Mouse (Mus musculus): Measurements from ENCODE around the gene Pgap1.
A peak's percentile ranks its signal among the peaks of the same experiment; 100 is the strongest.

The Pgap1 gene

DNA sequence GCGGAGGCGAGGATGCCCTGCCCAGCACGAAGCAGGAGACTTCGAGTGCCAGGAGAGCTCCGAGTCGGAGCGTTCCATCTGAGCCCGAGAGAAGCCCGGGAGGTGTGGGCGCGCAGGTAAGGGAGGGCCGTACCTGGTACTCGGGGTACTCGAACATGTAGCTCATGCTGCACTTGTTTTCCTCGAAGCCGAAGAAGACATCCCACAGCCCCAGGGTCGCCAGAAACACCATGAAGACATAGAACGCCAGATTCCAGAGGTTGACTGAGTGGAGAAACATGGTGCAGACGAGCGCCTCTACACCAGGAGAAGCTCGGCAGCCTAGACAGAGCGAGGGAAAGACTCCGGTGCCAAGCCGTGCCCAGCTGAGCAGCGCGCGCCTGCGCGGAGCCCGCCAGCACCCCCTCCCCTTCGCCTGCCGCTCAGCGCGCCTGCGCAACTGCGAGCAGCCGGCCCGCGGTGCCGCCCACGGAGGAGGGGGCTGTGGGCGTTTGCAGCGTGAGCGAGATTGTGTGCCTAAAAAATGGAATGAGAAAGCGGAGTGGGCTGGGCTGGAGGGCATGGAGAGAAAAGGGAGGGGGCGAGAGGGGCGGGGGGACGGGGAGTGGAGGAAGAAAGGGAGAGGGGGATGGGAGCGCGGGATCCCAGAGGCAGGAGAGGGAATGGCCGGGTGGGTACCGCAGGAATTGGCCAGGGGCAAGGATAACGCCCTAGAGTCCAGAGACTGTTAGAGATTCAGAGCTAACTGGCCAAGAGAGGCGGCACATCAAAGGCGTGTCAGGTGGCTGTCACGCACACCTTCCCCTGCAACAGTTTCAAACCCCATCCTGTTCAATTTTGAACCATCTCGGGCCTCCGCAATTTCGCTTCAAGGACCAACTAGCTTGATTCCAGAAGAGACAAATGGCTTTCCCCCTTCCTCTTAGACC is at the start of gene Pgap1:
Pgap1 (minus strand) TSS at position 384 of the 929 bp plus-strand sequence.
- DNase-seq (ENCODE audit: low read depth, low spot score) = peak; percentile 93

DNA sequence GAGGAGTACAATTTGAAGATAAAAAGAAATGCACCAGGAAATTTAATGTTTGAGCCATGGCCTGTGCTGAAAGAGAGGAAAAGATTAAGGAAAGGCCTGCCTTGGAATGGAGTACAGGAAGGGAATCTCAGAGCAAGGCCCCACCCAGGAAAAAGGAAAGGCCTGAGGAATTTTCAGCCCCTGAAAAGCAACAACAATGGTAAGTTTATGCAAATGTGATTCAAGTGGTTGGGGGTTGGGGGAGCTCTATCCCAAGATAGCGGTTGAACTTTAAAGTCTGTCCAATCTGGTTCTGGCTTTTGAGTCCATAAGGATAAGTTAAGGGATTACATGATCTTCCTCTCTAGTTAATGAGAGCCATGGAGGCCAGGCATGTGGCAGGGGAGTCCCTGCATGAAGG is 49.5 kb upstream of the Pgap1 start:
- DNase-seq (ENCODE audit: low read depth, low spot score) = no peak

GRCm38 (mm10) chr1:54601692-54602091 is 44.2 kb upstream of the Pgap1 start:
- no peak for DNase-seq (ENCODE audit: low read depth, low spot score)

DNA sequence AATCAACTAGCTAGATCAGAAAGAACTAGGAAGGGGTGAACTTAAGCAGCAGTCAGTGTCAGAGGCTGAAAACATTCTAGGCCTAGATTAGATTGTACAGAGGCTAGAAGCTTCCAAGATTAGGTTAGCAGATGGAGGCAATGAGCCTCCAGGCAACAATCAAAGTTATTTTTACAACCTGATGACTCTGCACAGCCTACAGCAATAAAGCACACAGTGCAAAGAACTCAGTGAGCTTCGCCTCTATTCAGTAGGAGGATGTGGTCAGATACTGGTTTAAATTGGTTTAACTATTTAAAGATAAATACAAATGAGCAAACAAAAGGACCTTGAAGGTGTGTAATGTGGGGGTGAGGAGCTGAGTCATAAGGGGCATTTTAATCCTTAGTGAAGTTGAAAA is 42.8 kb upstream of the Pgap1 start:
- DNase-seq (ENCODE audit: low read depth, low spot score) = peak; percentile 54

GRCm38 (mm10) chr1:54597594-54598217 is 40.2 kb upstream of the Pgap1 start:
- DNase-seq (ENCODE audit: low read depth, low spot score) = no peak

- no peak for DNase-seq (ENCODE audit: low read depth, low spot score)
These were observed 38.7 kb upstream of the Pgap1 start for GRCm38 (mm10) chr1:54596151-54596550.

- peak; percentile 33 for DNase-seq (ENCODE audit: low read depth, low spot score)
These were observed 29.6 kb upstream of the Pgap1 start for GRCm38 (mm10) chr1:54587076-54587475.

DNA sequence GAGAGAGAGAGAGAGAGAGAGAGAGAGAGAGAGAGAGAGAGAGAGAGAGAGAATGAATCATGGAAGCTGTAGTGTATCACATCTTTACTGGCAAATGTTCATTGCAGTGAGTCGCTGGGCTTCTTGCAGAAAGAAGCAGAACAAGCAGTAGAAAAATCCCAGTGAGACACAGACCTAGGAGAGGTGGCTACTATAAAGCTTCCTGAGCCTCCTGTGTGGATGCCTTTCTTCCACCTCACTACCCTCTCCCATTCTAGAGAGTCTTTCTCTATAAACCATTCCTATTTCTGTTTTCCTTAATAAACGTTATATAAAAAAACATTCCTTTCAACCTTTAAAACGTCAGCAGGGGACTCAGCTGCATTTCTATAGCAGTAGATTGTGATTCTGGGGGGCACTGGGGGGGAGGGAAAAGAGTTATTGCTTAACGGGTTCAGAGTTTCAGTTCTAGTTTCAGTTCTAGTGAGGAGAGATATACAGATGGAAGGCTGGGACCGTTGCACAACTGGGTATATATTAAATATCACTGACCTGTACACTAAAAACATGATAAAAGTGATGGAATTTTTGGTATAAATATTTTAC is 28.6 kb upstream of the Pgap1 start:
- DNase-seq (ENCODE audit: low read depth, low spot score) = peak; percentile 88

DNA sequence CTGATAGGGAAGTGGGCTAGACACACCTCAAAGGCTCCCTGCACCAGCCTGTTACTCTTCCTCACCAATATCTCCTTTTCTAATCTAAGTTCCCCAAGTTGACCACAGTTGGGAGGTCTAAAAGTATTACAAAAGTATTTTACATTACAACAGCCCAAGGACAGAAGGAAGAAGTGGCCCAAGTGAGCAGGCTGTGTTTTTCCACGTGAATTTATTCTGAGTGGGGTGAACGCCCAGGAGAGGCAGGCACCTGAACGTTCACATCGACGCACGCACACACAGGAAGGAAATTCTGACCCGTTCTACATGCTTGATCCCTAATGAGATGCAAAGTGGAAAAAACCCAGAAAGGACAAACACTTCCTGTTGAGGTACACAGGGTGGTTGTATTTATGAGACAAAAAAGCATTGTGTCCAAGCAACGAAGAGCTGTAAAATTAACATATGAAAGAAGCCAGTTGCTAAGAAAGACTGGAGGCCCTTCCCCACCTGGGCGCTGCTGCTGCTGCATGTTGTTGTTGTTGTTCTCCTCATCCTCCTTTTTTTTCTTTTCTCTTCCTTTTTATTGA is 27.9 kb upstream of the Pgap1 start:
- DNase-seq (ENCODE audit: low read depth, low spot score) = peak; percentile 93

DNA sequence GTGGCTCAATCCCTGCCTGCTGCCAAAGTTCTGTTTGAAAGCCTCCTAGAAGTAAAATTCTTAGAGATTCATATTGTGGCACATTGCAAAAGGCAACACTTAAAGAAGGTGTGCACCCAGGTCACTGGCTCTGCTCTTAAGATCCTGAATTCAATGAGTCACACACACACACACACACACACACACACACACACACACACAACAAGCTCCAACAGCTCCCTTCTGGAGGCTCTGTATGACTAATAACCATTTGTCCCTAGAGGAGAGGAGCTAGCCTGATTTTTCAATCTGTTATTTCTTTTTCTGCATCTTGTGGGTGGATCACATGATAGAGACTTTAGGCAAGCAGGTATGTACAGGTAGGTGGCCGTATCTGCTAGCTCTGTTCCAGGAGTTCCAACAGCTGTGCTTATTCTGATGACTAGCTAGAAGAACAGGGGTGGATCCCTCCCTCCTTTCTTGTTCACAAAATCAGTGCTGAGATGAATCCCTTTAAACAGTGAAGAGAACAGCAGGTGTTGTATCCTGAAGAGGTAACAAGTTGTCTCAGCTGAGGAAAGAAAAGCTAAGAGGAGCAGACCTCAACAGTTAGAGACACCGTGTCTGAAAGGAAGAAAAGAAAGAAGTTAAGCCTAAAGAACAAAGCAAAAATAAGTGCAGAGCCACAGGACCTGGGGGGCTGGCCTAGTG is 27.2 kb upstream of the Pgap1 start:
- no peak for DNase-seq (ENCODE audit: low read depth, low spot score)

- DNase-seq (ENCODE audit: low read depth, low spot score) = no peak
These were observed 21.1 kb upstream of the Pgap1 start for GRCm38 (mm10) chr1:54578358-54579184.

- DNase-seq (ENCODE audit: low read depth, low spot score) = peak; percentile 72
These were observed 11.6 kb upstream of the Pgap1 start for GRCm38 (mm10) chr1:54569102-54569501.

GRCm38 (mm10) chr1:54563923-54564322 is 6.4 kb upstream of the Pgap1 start:
- DNase-seq (ENCODE audit: low read depth, low spot score) = peak; percentile 77

- DNase-seq (ENCODE audit: low read depth, low spot score) = no peak
These were observed 780 bp downstream of the Pgap1 start for GRCm38 (mm10) chr1:54556586-54557221.

DNA sequence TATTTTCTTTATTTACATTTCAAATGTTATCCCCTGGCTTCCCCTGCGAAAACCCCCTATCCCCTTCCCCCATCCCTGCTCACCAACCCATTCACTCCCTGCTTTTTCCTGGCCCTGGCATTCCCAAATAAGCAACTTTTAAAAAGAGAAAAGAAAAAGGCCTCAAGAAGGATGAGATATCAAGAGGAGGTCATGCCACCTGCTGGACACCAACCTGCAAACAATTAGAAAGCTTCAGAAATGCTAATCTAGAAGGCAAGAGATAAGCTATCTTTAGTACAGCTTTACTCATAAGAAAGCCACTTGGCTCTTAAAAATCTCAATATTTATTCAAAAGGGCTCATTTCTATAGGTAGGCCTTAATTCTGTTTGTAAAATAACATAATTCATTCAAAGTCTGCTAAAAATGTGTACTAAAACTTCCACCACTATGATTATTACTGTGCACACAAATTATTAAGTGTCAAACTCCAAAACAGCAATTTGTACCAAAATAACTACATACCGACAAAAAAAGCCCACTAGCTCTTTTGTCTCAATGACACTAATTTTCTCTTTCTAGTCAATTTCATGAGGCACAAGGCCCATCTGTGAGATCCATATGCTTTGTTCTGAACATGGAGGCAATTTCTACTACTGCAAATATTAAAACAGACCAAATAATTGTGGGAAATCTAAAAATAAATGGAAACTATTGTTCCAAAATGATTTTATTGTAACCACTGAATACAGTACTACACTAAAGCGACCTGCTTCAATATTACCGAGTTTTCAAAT is 1.9 kb downstream of the Pgap1 start:
- peak; percentile 63 for DNase-seq (ENCODE audit: low read depth, low spot score)

DNA sequence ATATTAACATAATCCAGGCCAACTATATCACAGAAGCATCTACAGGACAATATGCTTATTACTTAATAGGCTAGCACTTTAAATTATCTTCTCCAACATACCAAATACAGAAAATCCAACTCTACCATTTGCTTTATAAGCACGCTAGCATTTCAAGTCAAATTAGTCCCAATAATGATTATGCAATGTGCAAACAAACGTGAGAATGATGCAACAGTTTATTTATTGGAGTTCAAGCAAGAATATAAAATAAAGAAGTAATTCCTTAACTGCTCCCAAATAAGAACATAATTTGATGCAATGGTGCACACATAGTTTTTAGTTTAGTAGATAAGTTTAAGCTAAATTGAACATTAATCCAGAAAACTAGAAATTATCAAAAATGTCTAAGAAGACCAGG is 4.9 kb downstream of the Pgap1 start:
- no peak for DNase-seq (ENCODE audit: low read depth, low spot score)

- DNase-seq (ENCODE audit: low read depth, low spot score) = no peak
These were observed 12.3 kb downstream of the Pgap1 start for GRCm38 (mm10) chr1:54545200-54545599.

DNA sequence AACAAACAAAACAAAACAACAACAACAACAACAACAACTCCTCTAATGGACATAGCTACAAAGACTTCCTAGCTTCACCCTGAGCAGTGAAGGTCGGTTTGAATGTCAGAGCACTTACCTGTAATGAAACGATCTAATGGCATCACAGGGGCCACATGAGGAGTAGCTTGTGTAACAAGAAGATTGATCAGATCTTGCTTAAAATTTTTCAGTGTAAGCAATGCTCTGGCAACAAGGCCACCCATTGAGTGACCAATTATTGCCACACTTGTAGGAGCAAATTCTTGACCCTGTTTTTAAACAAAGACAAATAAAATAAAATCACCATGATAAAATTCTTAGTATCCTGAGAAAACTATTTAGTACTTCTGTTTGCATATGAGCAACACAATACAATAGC is 14.6 kb downstream of the Pgap1 start:
- no peak for DNase-seq (ENCODE audit: low read depth, low spot score)

- no peak for DNase-seq (ENCODE audit: low read depth, low spot score)
These were observed 26.3 kb downstream of the Pgap1 start for GRCm38 (mm10) chr1:54531170-54531569.

Data from A20 (cell line).